Mouse (Mus musculus) embryonic stem cell, embryonic (primary cell): ENCODE data around the gene Smim7.

Experiments used
- CTCF ChIA-PET, 4 experiments: fragments of 300-600 bp in 2 of 4; fragments of 350-600 bp in 2 of 4; sonication (Branson Sonifier 250); formaldehyde crosslinking; loops; one replicate each; lab custom pipeline; 2022; ENCODE audit warnings: inconsistent platforms in 2 of 4; lab: Charles Lee
- POLR2A ChIA-PET, 4 experiments: fragments of 300-600 bp in 2 of 4; fragments of 350-600 bp in 2 of 4; sonication (Branson Sonifier 250); formaldehyde crosslinking; loops; one replicate each; lab custom pipeline; 2022; ENCODE audit warnings: antibody characterized with exemption in 4 of 4, inconsistent platforms in 1 of 4; lab: Charles Lee

Smim7 gene

GRCm38 (mm10) chr8:72570633-72571610, at the start of gene Smim7:
TSS of gene Smim7 (minus strand) at chr8:72571088.
- POLR2A ChIA-PET = interaction anchor here (0.6 to 2.8 kb wide), 46 partner anchors 7 to 1001 kb away, joined by 3 to 27 read pairs (median 4); partner anchors contain the start of genes Med26 (in 2 of the 4), Ap1m1 (in 1 of the 4), Cherp (in 1 of the 4) and Klf2 (in 1 of the 4)
- CTCF ChIA-PET = interaction anchor here in 2 of 4 experiments (0.6 to 2.0 kb wide), 5 partner anchors 32 to 347 kb away, joined by 3 to 6 read pairs (median 5); no protein-coding TSS in a partner anchor

- ChIA-PET POLR2A (no interaction called here), CTCF (interaction anchor here in 1 of 4 experiments (1.4 kb wide), 1 partner anchor 11 kb away, joined by 4 read pairs; no protein-coding TSS in a partner anchor)
These were observed 19.3 kb upstream of the Smim7 start for GRCm38 (mm10) chr8:72590198-72590597.

GRCm38 (mm10) chr8:72589286-72589685, 18.4 kb upstream of the Smim7 start:
- POLR2A ChIA-PET = interaction anchor here in 3 of 4 experiments (0.6 to 1.7 kb wide), 7 partner anchors 10 to 222 kb away, joined by 3 to 8 read pairs (median 4); partner anchors contain the start of gene Med26 (in 2 of the 3)
- CTCF ChIA-PET = interaction anchor here in 3 of 4 experiments (0.7 to 1.4 kb wide), 11 partner anchors 9 to 328 kb away, joined by 3 to 8 read pairs (median 4); no protein-coding TSS in a partner anchor

- ChIA-PET CTCF (interaction anchor here in 3 of 4 experiments (0.7 to 1.4 kb wide), 11 partner anchors 8 to 328 kb away, joined by 3 to 8 read pairs (median 4); no protein-coding TSS in a partner anchor), POLR2A (interaction anchor here in 3 of 4 experiments (0.6 to 1.7 kb wide), 7 partner anchors 10 to 222 kb away, joined by 3 to 8 read pairs (median 4); partner anchors contain the start of gene Med26 (in 2 of the 3))
These were observed 18.0 kb upstream of the Smim7 start for GRCm38 (mm10) chr8:72588865-72589264.

- CTCF ChIA-PET = no interaction called here
- POLR2A ChIA-PET = interaction anchor here in 1 of 4 experiments (0.6 kb wide), 1 partner anchor 824 kb away, joined by 4 read pairs; no protein-coding TSS in a partner anchor
These were observed 16.9 kb upstream of the Smim7 start for GRCm38 (mm10) chr8:72587806-72588205.

- ChIA-PET POLR2A (interaction anchor here in 1 of 4 experiments (0.8 to 1.3 kb wide), 5 partner anchors 13 to 113 kb away, joined by 3 to 4 read pairs (median 3); partner anchors contain the start of gene Tmem38a), CTCF (interaction anchor here in 1 of 4 experiments (0.6 kb wide), 1 partner anchor 240 kb away, joined by 3 read pairs; no protein-coding TSS in a partner anchor)
These were observed 13.5 kb upstream of the Smim7 start for GRCm38 (mm10) chr8:72584390-72584789.

GRCm38 (mm10) chr8:72583056-72583771, 12.3 kb upstream of the Smim7 start:
- ChIA-PET CTCF (no interaction called here), POLR2A (interaction anchor here in 2 of 4 experiments (0.9 to 1.8 kb wide), 4 partner anchors 11 to 75 kb away, joined by 3 to 4 read pairs (median 3); partner anchors contain the start of genes Tmem38a (in 2 of the 2) and Smim7 (in 1 of the 2))

GRCm38 (mm10) chr8:72579374-72579773, 8.5 kb upstream of the Smim7 start:
- POLR2A ChIA-PET = interaction anchor here in 2 of 4 experiments (0.7 to 2.2 kb wide), 6 partner anchors 8 to 306 kb away, joined by 3 to 8 read pairs (median 4); partner anchors contain the start of genes Eps15l1 (in 1 of the 2) and Smim7 (in 1 of the 2)
- CTCF ChIA-PET = interaction anchor here in 3 of 4 experiments (0.8 to 1.4 kb wide), 4 partner anchors 10 to 658 kb away, joined by 3 to 4 read pairs (median 3); partner anchors contain the start of gene Med26 (in 1 of the 3)

GRCm38 (mm10) chr8:72577941-72578340, 7.1 kb upstream of the Smim7 start:
- POLR2A ChIA-PET = interaction anchor here in 2 of 4 experiments (0.5 to 2.2 kb wide), 3 partner anchors 7 to 169 kb away, joined by 3 to 8 read pairs (median 4); partner anchors contain the start of gene Smim7 (in 1 of the 2)
- CTCF ChIA-PET = no interaction called here

- CTCF ChIA-PET = interaction anchor here in 2 of 4 experiments (0.5 to 1.6 kb wide), 4 partner anchors 52 to 320 kb away, joined by 3 to 4 read pairs (median 4); no protein-coding TSS in a partner anchor
- POLR2A ChIA-PET = interaction anchor here in 2 of 4 experiments (0.5 to 1.3 kb wide), 3 partner anchors 38 to 195 kb away, joined by 3 to 4 read pairs (median 4); no protein-coding TSS in a partner anchor
These were observed 6.4 kb upstream of the Smim7 start for GRCm38 (mm10) chr8:72577266-72577665.

GRCm38 (mm10) chr8:72575915-72576314, 5.0 kb upstream of the Smim7 start:
- ChIA-PET POLR2A (interaction anchor here in 2 of 4 experiments (0.7 to 1.3 kb wide), 3 partner anchors 9 to 82 kb away, joined by 4 read pairs; no protein-coding TSS in a partner anchor), CTCF (interaction anchor here in 1 of 4 experiments (1.6 kb wide), 1 partner anchor 319 kb away, joined by 3 read pairs; no protein-coding TSS in a partner anchor)

- ChIA-PET POLR2A (interaction anchor here (0.6 to 2.8 kb wide), 6 partner anchors 13 to 163 kb away, joined by 3 to 27 read pairs (median 6); partner anchors contain the start of gene Med26 (in 1 of the 4)), CTCF (interaction anchor here in 2 of 4 experiments (0.7 to 1.8 kb wide), 3 partner anchors 34 to 864 kb away, joined by 3 to 6 read pairs (median 4); no protein-coding TSS in a partner anchor)
These were observed 2.6 kb upstream of the Smim7 start for GRCm38 (mm10) chr8:72573450-72573849.

- POLR2A ChIA-PET = interaction anchor here in 3 of 4 experiments (0.6 to 2.8 kb wide), 25 partner anchors 8 to 383 kb away, joined by 3 to 27 read pairs (median 3); partner anchors contain the start of genes Cherp (in 1 of the 3), Hsh2d (in 1 of the 3) and Med26 (in 1 of the 3)
- CTCF ChIA-PET = interaction anchor here (0.6 to 2.0 kb wide), 7 partner anchors 34 to 863 kb away, joined by 3 to 6 read pairs (median 4); no protein-coding TSS in a partner anchor
These were observed 1.6 kb upstream of the Smim7 start for GRCm38 (mm10) chr8:72572507-72572906.

- ChIA-PET CTCF (interaction anchor here (0.6 to 2.0 kb wide), 9 partner anchors 33 to 348 kb away, joined by 3 to 6 read pairs (median 5); no protein-coding TSS in a partner anchor), POLR2A (interaction anchor here in 3 of 4 experiments (0.6 to 2.8 kb wide), 61 partner anchors 8 to 1002 kb away, joined by 3 to 27 read pairs (median 4); partner anchors contain the start of genes Med26 (in 2 of the 3), Ap1m1 (in 1 of the 3), Cherp (in 1 of the 3) and Hsh2d (in 1 of the 3))
These were observed 954 bp upstream of the Smim7 start, which contains the start of gene Tmem38a for GRCm38 (mm10) chr8:72571611-72572473. TSS of gene Tmem38a (plus strand) at chr8:72572055.

- CTCF ChIA-PET = interaction anchor here in 1 of 4 experiments (0.6 kb wide), 1 partner anchor 94 kb away, joined by 10 read pairs; no protein-coding TSS in a partner anchor
- POLR2A ChIA-PET = interaction anchor here in 2 of 4 experiments (0.8 to 2.1 kb wide), 5 partner anchors 13 to 58 kb away, joined by 3 to 10 read pairs (median 3); partner anchors contain the start of gene Med26 (in 1 of the 2)
These were observed 4.9 kb downstream of the Smim7 start for GRCm38 (mm10) chr8:72565970-72566369.
